Mouse (Mus musculus) heart, postnatal 36 days (tissue): ENCODE data around the gene Camk2g. TPM values are rescaled to one million over a fixed set of nuclear protein-coding genes. Genes with fewer than 3 reads are reported as not detected.

Experiments used
- DNase-seq, 2 experiments: peaks; one replicate each; pipeline ENCODE4 v3.0.0; 2021 to 2022
- intact Hi-C: fragments of 180-260 bp; cut with DNase I; formaldehyde crosslinking; loops from one replicate; pipeline ENCODE4 v1.15.1; 2025
- total RNA-seq, 2 experiments: library from RNA; stranded (reverse); gene quantifications; 2 replicates each; pipeline ENCODE4 v1.2.3; 2021

Gene Camk2g
- 10 to 100 TPM; 51.4 to 52.8 TPM for total RNA-seq

GRCm38 (mm10) chr14:20793758-20794531 is at the start of gene Camk2g:
Gene Camk2g (minus strand): TSS chr14:20794088.
- peak; percentile 81 to 87 for DNase-seq
- intact Hi-C loops = loop anchor here (2.0 kb wide), 1 partner anchor 57 kb away; no protein-coding TSS in a partner anchor

- no peak for DNase-seq
- intact Hi-C loops = no loop called here
Measured at GRCm38 (mm10) chr14:20842629-20843028, 48.7 kb upstream of the Camk2g start.

- intact Hi-C loops = no loop called here
- DNase-seq = no peak
Measured at GRCm38 (mm10) chr14:20841526-20841925, 47.6 kb upstream of the Camk2g start.

GRCm38 (mm10) chr14:20837681-20838080 is 43.8 kb upstream of the Camk2g start:
- DNase-seq = no peak
- intact Hi-C loops = loop anchor here (2.0 kb wide), 3 partner anchors 21 to 33 kb away; no protein-coding TSS in a partner anchor

- intact Hi-C loops = loop anchor here (2.0 kb wide), 2 partner anchors 30 to 34 kb away; no protein-coding TSS in a partner anchor
- peak in 1 of 2 experiments; percentile 43 for DNase-seq
Measured at GRCm38 (mm10) chr14:20836905-20837376, 43.1 kb upstream of the Camk2g start.

GRCm38 (mm10) chr14:20836171-20836904 is 42.5 kb upstream of the Camk2g start, which contains the start of gene Plau:
Gene Plau (plus strand): TSS chr14:20836660.
- intact Hi-C loops = loop anchor here (2.0 kb wide), 2 partner anchors 30 to 34 kb away; no protein-coding TSS in a partner anchor
- peak; percentile 78 to 80 for DNase-seq

GRCm38 (mm10) chr14:20834136-20834535 is 40.2 kb upstream of the Camk2g start:
- intact Hi-C loops = no loop called here
- DNase-seq = no peak

GRCm38 (mm10) chr14:20833525-20833924 is 39.6 kb upstream of the Camk2g start:
- intact Hi-C loops = no loop called here
- no peak for DNase-seq

GRCm38 (mm10) chr14:20831915-20832314 is 38.0 kb upstream of the Camk2g start:
- no peak for DNase-seq
- intact Hi-C loops = no loop called here

GRCm38 (mm10) chr14:20831141-20831910 is 37.4 kb upstream of the Camk2g start:
- no peak for DNase-seq

GRCm38 (mm10) chr14:20829523-20830366 is 35.9 kb upstream of the Camk2g start:
- no peak for DNase-seq
- intact Hi-C loops = no loop called here

More at GRCm38 (mm10) chr14:20831141-20831910, 37.4 kb upstream of the Camk2g start:
- intact Hi-C loops = no loop called here

GRCm38 (mm10) chr14:20828524-20828923 is 34.6 kb upstream of the Camk2g start:
- intact Hi-C loops = no loop called here
- no peak for DNase-seq

GRCm38 (mm10) chr14:20827491-20827890 is 33.6 kb upstream of the Camk2g start:
- DNase-seq = no peak
- intact Hi-C loops = loop anchor here (2.0 kb wide), 1 partner anchor 17 kb away; no protein-coding TSS in a partner anchor

GRCm38 (mm10) chr14:20827061-20827460 is 33.2 kb upstream of the Camk2g start:
- no peak for DNase-seq
- intact Hi-C loops = loop anchor here (2.0 kb wide), 1 partner anchor 16 kb away; no protein-coding TSS in a partner anchor

- DNase-seq = no peak
- intact Hi-C loops = no loop called here
Measured at GRCm38 (mm10) chr14:20825516-20825915, 31.6 kb upstream of the Camk2g start.

- DNase-seq = no peak
- intact Hi-C loops = no loop called here
Measured at GRCm38 (mm10) chr14:20824517-20824916, 30.6 kb upstream of the Camk2g start.

- DNase-seq = no peak
- intact Hi-C loops = no loop called here
Measured at GRCm38 (mm10) chr14:20815448-20815847, 21.6 kb upstream of the Camk2g start.

GRCm38 (mm10) chr14:20811779-20812406 is 18.0 kb upstream of the Camk2g start:
- no peak for DNase-seq
- intact Hi-C loops = loop anchor here (2.0 kb wide), 1 partner anchor 15 kb away; no protein-coding TSS in a partner anchor

GRCm38 (mm10) chr14:20811236-20811635 is 17.3 kb upstream of the Camk2g start:
- intact Hi-C loops = loop anchor here (2.0 kb wide), 1 partner anchor 16 kb away; no protein-coding TSS in a partner anchor
- DNase-seq = no peak
